Mouse (Mus musculus) lung, adult 2 months (tissue): ENCODE results near the gene Nup93. TPM values are rescaled to one million over a fixed set of nuclear protein-coding genes. Genes with fewer than 3 reads are reported as not detected.

Experiments
- DNase-seq: peaks from one replicate; pipeline ENCODE4 v3.0.0; 2022
- H3K4me1 ChIP-seq: fragments of 200-500 bp; 2 replicates; pipeline ENCODE4 v1.6.1; 2011; ENCODE audit warnings: low read length; ENCODE audit not compliant: control insufficient read depth, insufficient read depth
- H3K4me3 ChIP-seq: fragments of 200-500 bp; replicated peaks from 2 replicates; pipeline ENCODE3; 2011; ENCODE audit warnings: low read depth, mild to moderate bottlenecking, control low read depth, low read length; ENCODE audit errors: extremely low read depth
- CTCF ChIP-seq: fragments of 200-500 bp; IDR thresholded peaks from 2 replicates; pipeline ENCODE4 v1.5.1; 2011; ENCODE audit warnings: mild to moderate bottlenecking, low read length, control low read depth; ENCODE audit not compliant: insufficient read depth
- POLR2A ChIP-seq: fragments of 200-500 bp; IDR thresholded peaks from 2 replicates; pipeline ENCODE4 v1.6.1; 2011; ENCODE audit warnings: low read depth, mild to moderate bottlenecking, control low read depth, low read length, borderline replicate concordance; ENCODE audit errors: extremely low read depth
- WGBS: fragments of 180-500 bp; shearing (Covaris S2); methylation state at CpG from one replicate; pipeline ENCODE4 v1.1.7; 2018; 5-methylcytosine and 5-hydroxymethylcytosine counted together
- polyA plus RNA-seq: library from polyadenylated mRNA; depleted of rRNA; stranded (reverse); fragments of >200 nt; gene quantifications from 2 replicates; pipeline ENCODE4 v1.2.3, GENCODE M21; 2012

Gene Nup93
- polyA plus RNA-seq, 1 experiment: 15.9 TPM

DNA sequence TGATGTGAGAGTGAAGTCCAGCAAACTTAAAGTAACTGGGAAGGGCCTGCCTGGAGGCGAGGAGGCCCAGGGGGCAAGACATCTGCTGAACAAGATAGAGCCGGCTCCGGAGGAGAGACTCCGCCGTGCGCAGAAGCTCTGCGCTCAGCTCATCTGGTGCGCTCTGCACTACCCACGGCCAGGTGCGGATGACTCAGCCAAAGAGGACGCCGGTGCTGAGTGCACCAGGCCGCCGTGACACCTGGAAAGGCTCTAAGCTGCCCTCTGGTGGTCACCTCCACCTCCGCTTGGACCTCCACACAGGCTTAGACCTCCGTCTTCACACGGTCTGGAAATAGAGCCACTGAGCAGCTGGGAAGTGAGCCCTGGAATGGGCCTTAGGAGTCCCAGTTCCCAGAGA, 27.8 kb upstream of the Nup93 start:
- peak; percentile 82 for DNase-seq
- TF ChIP-seq POLR2A: no peak
- TF ChIP-seq CTCF: peak; percentile 67
- Histone ChIP-seq H3K4me1 (peaks cover 4% of the 10 kb centered on the region), H3K4me3 (no peak overlapping the region)
- WGBS: 7% methylated on average over 17 of the region's 17 CpGs

DNA sequence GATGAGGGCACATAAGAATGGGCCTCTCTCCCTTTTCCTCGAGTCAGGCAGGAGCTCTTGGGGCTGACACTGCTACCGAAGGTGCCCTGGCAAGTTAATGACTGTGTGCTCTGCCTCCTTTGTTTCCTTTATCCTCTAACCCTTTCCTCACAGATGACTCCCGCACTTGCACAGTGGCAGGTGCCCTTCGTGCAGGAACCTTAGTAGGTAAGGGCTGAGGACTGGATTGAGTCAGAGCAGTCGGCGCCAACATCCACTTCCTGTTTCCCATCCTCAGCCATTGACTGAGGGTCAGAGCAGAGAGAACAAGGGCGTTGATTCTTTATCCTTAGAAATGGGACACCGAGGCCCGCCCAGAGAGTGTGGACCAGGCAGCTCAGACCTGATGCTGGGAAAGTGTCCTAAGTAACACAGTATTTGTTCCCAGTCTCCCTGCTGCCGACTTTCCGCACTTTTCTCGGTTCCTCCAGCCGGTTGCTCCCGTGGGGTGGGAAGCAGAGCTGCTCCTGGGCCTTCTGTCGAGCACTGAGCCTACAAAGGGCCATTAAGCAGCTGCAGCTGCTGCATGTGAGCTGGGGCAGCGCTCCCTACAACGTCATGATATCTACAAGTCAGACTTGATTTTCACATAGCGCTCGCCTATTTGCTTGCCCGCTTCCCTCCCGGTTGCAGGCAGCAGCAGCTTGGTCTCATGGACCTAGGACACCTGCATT, 26.9 kb upstream of the Nup93 start:
- H3K4me3 ChIP-seq: no peak overlapping the region
- H3K4me1 ChIP-seq: peaks cover 4% of the 10 kb centered on the region
- TF ChIP-seq POLR2A (no peak), CTCF (no peak)
- WGBS: 50% methylated on average over 21 of the region's 21 CpGs
- DNase-seq: no peak

DNA sequence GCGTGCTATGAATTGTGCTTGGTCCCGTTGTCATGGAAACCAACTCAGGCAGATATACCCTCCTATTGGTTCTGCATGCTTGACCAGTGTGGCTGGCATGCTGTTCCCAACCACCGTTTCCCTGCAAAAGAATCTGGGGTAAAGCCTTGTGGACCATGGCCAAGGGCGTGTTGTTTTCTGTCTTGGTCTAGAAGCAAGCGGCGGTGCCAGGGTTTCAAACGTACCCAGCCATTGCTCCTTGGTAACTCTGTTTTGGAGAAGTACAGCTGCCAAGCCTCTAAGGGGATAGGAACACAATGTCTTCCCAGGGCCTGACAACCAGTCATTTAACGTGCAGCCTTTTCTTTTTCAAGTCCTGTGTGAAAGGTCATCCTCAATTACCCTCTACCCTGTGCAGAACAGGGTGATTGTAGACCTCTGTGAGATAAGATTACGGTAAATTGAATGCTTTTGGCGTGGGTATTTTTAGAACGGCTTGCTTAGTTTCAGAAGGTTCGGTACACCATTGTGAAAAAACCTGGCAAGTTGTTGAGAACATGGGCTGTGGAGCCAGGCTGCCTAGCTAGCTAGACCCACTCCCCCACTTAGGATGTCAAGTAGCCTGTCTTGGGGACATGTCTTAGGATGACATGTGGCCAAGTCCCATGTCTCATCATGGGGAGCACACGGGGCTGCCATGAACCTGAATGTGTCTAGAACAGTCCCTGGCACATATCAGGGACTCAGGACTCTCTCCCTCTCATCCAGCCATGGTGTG, 24.9 kb upstream of the Nup93 start:
- Histone ChIP-seq H3K4me3 (no peak overlapping the region), H3K4me1 (peaks cover 8% of the 10 kb centered on the region)
- no peak for DNase-seq
- TF ChIP-seq POLR2A: no peak
- TF ChIP-seq CTCF: no peak
- 61% methylated on average over 13 of the region's 13 CpGs for WGBS

DNA sequence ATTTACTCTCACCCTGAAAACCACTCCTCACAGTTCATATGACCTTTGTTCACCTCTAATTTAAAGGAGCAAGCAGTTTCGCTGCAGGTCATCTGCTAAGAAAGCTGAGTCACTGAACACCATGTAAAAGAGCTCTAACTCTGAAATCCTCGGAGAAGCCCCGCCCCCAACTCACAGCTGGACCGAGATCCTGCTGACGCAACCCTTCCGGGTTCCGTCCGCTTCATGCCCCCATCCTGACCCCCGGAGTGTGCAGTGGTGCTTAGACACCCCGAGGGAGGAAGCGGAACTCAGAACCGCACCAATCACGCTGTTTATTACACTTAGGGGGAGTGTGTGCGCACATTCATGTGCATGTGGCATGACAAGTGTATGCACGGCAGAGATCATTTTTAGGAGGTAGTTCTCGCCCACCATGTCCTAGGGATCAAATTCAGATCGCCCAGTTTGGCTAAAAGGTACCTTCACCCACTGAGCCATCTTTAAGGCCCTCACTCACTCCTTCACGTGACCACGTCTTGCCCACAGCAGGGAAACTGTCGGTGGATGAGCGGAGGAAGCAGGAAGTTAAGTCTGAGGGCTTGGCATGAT, 23.2 kb upstream of the Nup93 start:
- TF ChIP-seq POLR2A: no peak
- TF ChIP-seq CTCF: no peak
- H3K4me3 ChIP-seq: peak overlapping the region; percentile 11
- H3K4me1 ChIP-seq: peaks cover 8% of the 10 kb centered on the region
- peak; percentile 62 for DNase-seq
- WGBS: 17% methylated on average over 21 of the region's 21 CpGs

DNA sequence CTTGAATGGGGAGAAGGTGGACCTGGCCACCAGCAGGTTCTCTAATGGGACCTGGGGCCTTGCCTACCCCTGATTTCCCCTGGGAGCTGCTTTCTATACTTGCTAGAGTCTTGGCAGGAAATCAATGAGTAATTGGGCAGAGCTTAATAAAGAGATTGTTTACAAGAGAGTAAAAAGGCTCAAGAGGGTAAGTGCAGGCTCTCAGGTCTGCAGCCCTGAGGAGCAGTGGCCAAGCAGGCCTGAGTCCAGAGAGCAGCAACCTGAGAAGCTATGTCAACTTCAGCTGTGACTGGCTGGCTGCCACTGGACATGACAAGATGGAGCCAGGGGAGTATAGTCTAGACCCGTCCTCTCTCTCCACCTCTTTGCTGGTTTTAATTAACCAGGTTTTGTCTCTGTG, 21.4 kb upstream of the Nup93 start:
- Histone ChIP-seq H3K4me1 (peaks cover 4% of the 10 kb centered on the region), H3K4me3 (no peak overlapping the region)
- 70% methylated on average over 1 of the region's 1 CpGs for WGBS
- DNase-seq: no peak
- TF ChIP-seq POLR2A (no peak), CTCF (no peak)

DNA sequence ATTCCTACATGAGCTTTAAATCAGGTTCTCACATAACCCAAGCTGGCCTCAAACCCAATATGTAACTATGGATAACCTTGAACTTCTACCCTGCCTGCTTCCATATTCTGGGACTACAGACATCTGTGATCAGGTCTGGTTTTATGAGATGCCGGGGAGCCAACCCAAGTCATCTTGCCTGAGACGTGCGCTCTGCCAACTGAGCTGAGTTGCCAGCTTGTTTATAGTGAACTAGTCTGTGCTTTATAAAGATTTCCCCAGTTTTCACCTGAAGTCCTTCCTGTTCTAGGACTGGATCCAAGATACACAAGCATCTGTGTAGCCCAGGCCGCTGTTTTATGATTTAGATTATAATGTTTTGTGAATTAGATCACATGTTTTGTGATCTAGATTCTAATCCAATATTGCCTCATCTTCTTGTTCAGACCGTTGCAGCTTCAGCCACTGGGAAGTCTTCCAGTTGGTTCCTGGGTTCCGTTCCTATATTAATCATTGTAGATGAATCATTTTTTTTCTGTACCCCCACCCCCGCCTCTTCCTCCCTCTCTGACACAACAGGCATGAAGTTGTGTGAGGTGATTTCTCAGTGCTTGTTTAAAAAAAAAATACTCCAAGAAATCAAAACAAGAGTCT, 19.7 kb upstream of the Nup93 start:
- DNase-seq: no peak
- 47% methylated on average over 7 of the region's 7 CpGs for WGBS
- no peak for TF ChIP-seq CTCF
- no peak for TF ChIP-seq POLR2A
- Histone ChIP-seq H3K4me3 (no peak overlapping the region), H3K4me1 (peaks cover 6% of the 10 kb centered on the region)

DNA sequence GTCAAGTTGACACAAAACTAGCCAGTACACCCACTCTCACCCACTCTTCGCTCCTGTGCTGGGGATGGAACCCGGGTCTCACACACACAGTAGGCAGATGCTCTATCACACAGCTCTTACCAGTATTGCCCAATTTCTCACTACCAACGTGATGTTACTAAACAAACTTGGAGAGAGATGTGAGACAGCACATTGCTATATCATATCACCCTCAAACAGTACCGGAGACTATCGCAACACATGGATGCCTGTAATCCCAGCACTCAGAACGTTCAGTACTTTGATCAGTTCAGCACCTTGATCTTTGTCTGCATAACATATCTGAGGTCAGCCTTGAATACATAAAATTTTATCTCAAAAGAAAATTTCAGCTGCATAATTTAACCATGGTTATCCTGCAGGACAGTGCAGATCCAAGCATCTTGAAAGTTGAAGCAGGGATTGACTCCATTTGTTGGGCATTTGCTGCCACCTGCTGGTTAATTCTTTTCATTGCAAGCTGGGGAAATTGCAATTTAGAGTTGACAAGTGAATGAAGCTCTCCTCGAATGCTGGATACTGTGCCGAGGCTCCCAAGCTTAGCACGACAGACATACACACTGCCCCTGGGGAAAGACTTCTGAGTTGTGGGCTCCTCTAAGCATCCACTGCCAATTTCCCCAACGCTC, 15.0 kb upstream of the Nup93 start:
- H3K4me3 ChIP-seq: no peak overlapping the region
- peak; percentile 51 for TF ChIP-seq CTCF
- TF ChIP-seq POLR2A: no peak
- H3K4me1 ChIP-seq: peaks cover 2% of the 10 kb centered on the region; the same call in 1 of the 2 replicates
- WGBS: 43% methylated on average over 10 of the region's 10 CpGs
- peak; percentile 49 for DNase-seq

GRCm38 (mm10) chr8:94204043-94204442, 10.3 kb upstream of the Nup93 start:
- no peak for DNase-seq
- peaks cover 2% of the 10 kb centered on the region; the same call in 1 of the 2 replicates for H3K4me1 ChIP-seq
- TF ChIP-seq POLR2A: no peak
- TF ChIP-seq CTCF: no peak
- H3K4me3 ChIP-seq: no peak overlapping the region
- 51% methylated on average over 3 of the region's 3 CpGs for WGBS

GRCm38 (mm10) chr8:94205736-94206135, 8.6 kb upstream of the Nup93 start:
- Histone ChIP-seq H3K4me3 (no peak overlapping the region), H3K4me1 (no peaks in the 10 kb centered on the region)
- peak; percentile 68 for DNase-seq
- 21% methylated on average over 5 of the region's 5 CpGs for WGBS
- TF ChIP-seq CTCF (peak; percentile 86), POLR2A (no peak)
